Mouse (Mus musculus) left cerebral cortex, postnatal 36 days (tissue): ENCODE measurements at regions not wholly inside any gene's neighbourhood (a gene's known extent, or its start where the extent isn't known, plus 50 kb on each side); places are given as distances from the start of the nearest gene placed in this dataset.
A peak's percentile ranks its signal among the peaks of the same experiment; 100 is the strongest.

ENCODE experiments used
- DNase-seq, 2 experiments: peaks; one replicate each; pipeline ENCODE4 v3.0.0; 2021 to 2022; ENCODE audit warnings: low spot score in 2 of 2, mixed read lengths in 1 of 2
- intact Hi-C: fragments of 180-260 bp; cut with DNase I; formaldehyde crosslinking; loops from one replicate; pipeline ENCODE4 v1.15.1; 2025

DNA sequence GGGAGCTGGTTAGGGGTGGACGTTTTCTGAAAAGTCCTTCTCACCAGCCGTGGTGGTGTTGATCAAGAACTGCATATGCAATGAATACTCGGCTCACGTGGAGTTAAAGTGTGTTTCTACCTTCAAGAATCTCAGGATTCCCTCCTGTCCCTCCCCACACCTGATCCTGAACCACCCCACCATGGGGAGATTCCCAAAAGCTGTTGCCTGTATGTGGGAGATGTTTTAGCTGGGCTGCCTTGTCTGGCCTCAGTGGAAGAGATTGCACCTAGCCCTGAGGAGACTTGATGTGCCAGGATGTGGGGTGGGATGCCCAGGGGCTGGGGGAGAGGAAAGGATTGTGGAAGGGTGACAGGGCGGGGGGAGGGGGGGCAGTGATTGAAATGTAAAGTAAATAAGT is 119.9 kb upstream of the 1700016C15Rik start:
- no peak for DNase-seq

DNA sequence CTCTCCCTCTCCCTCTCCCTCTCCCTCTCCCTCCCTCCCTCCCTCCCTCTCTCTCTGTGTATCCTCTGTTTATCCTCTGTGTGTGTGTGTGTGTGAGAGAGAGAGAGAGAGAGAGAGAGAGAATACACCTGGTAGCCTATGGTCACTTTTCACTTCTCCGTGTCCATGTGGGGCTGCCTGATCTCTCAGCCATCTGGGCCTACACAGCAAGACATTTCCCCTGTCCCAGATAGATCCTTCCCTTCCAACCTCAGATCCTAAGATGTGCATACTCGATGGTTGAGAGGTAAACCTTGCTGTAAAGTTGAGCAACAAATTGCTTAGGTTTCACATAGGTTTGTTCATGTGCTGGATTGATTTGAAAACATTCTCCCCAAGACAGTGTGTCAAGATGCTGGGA is 119.5 kb upstream of the 1700016C15Rik start:
- intact Hi-C loops = no loop called here
- DNase-seq = no peak

More for the DNA sequence above, 119.9 kb upstream of the 1700016C15Rik start:
- intact Hi-C loops = no loop called here

DNA sequence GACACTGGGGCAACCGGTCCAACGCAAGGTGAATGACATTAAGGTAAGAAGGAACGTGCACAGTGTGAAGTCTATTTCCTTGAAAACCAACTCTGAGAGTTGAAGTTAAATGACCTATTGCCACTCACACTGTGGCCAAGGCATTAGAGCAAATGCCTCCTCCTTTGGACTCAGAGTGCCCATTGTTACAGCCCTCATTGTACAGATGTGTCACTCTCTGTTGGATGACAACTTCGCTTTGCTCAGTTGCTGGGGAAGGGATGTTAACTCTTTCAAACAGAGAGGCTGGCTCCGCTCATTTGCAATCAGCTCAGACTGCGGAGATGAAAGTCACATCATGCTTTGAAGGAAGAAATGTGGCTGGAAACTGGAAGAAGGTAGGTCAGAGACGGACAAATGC is 117.1 kb upstream of the 1700016C15Rik start:
- intact Hi-C loops = no loop called here
- DNase-seq = no peak

DNA sequence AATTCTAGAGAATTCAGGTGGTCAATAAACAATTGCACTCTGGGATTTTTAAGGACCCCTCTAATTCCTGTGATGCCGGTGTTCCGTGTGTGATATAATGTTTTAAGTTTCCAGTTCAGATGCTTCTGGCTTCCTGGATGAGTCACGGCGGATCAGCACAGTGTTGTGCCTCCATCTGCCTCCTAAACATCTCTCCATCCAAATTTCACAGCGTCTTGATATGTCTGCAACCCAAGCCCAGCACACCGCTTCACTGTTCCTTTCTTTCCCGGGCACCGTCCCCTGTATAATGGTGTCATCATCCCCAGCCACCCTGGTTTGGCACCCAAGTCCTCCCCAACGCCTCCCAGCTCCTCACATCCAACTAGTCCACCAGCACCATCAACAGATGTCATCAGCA is 114.0 kb upstream of the 1700016C15Rik start:
- intact Hi-C loops = no loop called here
- no peak for DNase-seq

DNA sequence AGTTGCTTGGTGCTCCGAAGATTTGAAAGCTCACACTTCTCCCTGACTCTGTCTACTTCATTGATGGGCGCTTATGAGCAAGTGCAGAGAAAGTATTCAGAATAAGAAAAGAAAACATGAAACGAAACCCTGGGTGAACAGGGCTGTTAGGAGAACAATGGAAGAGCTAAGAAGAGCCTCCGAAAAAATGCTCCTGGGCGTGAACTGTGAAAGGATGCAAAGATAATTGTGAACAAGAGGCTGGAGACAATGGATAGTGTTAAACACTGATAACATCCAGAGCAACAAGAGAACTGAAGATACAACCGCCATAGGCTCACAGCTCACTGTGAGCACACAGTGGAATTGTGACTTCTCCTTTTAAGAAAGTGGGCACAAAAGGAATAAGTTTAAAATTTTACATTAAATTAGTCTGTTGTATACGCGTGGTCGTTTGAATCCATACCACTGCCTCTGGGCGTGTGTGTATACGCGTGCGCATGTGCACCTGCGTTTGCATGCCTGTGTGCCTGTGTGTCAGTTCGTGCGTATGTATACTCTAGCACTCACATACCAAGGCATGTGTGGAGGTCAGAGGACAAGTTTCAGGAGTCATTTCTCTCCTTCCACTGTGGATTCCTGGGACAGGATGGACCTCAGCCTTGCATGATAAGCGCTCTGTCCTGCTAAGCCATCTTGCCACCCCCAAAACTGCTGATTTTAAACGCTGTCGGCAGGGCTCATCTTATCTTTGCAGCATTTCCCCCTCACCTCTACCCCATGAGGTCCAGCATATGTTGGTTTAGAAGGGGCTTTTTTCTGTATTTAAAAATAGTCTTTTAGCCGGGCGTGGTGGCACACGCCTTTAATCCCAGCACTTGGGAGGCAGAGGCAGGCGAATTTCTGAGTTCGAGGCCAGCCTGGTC is 113.0 kb upstream of the 1700016C15Rik start:
- intact Hi-C loops = no loop called here

DNA sequence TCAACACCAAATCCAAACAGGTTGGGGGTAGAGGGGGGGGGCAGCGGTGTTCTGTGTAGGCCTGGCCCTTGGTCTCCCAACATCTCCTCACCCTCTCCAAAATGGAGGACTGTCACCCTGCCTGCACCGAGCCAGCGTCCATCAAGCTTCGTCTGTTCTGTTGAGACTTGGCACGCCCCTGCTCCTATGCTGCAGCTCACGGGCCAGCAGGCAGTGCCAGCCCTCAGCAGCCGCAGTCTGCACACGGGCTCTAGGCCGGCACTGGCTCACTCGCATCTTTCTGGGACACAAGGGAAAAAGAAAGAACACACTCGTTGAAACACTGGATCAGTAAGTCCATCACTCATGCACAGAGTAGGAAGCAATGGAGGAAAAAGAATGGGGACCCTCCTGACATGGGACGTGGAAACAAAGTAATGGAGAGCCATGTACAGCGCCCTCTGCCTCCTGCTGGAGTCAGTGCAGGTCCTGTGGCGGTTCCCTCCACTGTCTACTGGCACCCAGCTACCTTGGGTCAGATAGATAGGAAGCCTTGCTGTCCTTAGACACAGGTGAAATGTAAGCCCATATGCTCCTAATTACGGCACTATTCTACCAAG is 109.0 kb upstream of the 1700016C15Rik start:
- no peak for DNase-seq
- intact Hi-C loops = no loop called here

More for the DNA sequence above, 113.0 kb upstream of the 1700016C15Rik start:
- no peak for DNase-seq

DNA sequence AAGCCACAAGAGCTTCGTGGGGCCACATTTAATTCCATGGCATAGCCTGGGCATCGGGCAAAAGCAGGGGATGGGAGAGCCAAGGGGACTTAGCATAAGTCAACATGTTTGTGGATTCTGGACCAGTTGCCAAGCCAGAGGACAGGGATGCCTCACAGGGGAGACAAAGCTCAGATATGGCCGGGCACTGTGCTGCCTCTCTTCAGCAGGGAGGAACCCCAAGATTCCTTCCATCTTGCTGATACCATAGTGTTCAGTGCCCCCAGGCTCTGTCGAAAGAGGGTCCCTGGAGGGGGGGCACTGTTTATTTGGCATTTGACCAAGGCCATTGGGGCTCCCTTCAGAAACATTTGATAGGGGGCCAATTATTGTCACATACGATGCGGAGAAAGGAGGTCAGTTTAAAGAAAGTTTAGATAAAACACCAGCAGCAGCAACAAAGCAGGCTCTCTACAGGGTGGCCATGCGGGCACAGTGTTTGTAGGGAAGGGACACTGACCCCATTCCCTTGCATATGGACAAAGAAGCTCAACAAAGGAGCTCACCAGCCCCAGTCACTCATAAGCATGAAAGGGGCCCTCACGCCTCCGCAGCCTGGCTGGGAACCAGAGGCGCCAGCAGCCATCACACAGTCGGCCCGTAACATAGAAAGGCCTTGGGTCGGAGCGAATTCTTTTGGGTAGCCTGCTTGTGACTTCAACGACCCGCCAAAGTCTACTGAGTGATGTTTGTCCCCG is 107.6 kb upstream of the 1700016C15Rik start:
- intact Hi-C loops = no loop called here
- DNase-seq = no peak

DNA sequence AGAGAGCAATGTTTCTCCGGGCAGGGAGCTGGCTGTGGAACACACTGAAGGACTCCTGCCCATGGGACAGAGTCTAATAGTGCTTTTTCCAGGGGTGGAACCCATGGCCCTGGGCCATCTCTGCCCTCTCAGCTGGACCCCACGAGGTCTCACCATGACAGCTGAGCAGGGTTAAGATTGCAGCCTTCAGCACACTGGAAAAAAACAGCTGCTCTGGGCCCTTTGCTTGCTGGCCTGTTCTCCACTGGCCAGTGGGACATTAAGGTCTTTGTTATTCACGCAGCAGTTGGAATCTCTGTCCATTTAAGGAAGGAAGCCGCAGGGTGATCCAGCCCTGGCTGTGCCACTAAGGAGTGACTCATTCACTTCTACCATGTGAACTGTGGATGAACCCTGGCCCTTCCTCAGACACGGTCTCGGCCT is 106.3 kb upstream of the 1700016C15Rik start:
- no peak for DNase-seq
- intact Hi-C loops = no loop called here

DNA sequence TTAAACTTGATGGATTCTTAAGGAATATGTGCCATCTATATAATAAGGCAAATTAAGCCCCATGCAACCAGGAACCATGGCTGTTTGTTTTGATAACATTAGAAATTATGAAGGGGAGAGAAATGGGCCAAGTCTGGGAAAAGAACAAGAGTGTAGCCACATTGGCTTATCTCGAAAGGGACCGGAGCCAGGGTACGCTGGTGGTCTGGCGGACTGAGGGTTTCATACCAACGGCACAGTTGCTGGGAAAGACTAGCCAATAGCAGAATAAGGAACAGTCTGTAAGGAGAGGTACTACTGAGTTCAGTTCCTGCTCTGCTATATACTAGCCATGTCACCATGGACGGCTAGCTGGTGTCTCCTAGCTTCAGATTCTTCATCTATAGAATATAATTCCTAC is 105.9 kb upstream of the 1700016C15Rik start:
- DNase-seq = no peak
- intact Hi-C loops = no loop called here

DNA sequence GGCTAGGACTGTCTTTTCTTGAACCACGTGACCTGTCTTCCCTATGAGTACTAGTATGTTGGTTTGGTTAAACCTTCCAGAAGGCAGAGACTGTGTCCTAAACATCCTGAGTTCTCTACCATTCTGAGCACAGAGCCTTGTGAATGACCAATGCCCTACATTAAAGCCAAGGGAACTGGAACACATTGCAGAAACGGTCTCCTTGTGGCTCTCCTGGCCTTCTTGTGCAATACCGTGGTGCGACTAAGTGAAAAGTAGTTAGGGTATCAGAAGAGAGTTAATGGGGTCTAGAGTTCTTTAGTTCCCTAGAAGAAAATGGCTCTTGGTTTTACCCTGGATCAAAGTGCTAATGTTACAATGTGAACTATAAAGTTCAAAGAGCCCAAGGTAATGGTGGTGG is 101.8 kb upstream of the 1700016C15Rik start:
- intact Hi-C loops = no loop called here

DNA sequence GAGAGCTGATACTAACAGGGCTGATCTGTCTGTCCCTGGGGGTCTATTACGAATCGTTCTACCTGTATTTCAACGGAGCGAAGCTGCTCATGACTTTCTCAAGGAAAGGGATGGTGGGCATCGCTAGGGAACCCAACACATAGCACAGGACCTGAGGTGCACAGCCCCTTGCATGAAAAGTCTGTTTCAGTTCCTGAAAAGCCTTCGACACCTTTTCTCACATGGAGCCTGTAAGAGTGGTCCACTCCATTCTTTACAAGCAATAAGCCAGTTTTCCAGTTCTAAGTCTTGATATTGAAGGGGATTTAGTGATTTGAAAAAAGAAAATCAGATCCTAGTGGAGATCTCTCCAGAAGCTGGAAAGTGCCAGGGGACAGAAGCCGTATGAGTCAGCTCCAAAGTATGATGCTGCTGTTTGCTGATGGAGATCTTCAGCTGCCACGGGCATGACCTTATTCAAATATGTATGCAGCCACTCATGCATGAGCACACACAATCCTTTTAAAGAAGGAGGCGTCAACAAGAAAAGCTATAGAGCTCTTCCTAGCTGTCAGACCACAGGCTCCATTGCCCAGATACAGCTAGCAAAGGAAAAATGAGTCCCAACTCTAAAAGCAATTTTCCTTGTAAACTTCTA is 95.5 kb upstream of the 1700016C15Rik start:
- intact Hi-C loops = no loop called here
- DNase-seq = no peak

More for the DNA sequence above, 101.8 kb upstream of the 1700016C15Rik start:
- no peak for DNase-seq

DNA sequence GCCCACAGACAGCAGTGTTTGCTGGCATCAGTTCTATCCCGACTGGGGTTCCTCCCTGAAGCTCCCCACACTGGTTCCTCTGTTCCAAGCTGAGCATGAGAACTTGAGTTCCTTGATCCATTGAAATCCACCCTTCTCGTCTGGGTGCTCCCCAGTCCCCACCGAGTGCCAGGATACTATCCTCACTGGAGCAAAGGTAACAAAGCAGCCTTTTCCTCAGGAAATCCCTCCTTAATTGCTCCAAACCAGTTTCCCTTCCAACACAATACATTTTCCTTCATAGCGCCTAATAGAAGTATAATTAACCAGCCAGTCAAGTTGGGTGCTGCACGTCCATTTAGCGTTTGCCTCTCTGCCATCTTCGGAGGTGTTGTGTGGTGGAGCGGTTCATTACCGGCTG is 92.6 kb upstream of the 1700016C15Rik start:
- DNase-seq = no peak
- intact Hi-C loops = no loop called here

DNA sequence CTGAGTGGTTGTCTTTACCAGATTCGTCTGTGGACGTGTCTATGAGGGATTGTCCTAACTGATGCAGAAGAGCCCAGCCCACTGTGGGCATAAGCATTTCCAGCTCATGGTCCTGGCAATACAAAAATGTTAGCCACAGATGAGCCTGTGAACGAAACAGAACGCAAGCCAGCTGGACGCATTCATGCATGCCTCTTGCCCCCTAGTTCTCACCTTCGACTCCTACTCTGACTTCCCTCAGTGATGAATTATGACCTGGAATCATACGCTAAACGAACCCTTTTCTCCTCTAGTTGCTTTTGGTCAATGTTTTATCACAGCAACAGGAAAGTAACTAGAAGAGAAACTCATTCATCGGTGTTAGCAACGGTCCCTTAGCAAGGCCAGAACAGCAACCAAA is 91.2 kb upstream of the 1700016C15Rik start:
- intact Hi-C loops = no loop called here
- no peak for DNase-seq

DNA sequence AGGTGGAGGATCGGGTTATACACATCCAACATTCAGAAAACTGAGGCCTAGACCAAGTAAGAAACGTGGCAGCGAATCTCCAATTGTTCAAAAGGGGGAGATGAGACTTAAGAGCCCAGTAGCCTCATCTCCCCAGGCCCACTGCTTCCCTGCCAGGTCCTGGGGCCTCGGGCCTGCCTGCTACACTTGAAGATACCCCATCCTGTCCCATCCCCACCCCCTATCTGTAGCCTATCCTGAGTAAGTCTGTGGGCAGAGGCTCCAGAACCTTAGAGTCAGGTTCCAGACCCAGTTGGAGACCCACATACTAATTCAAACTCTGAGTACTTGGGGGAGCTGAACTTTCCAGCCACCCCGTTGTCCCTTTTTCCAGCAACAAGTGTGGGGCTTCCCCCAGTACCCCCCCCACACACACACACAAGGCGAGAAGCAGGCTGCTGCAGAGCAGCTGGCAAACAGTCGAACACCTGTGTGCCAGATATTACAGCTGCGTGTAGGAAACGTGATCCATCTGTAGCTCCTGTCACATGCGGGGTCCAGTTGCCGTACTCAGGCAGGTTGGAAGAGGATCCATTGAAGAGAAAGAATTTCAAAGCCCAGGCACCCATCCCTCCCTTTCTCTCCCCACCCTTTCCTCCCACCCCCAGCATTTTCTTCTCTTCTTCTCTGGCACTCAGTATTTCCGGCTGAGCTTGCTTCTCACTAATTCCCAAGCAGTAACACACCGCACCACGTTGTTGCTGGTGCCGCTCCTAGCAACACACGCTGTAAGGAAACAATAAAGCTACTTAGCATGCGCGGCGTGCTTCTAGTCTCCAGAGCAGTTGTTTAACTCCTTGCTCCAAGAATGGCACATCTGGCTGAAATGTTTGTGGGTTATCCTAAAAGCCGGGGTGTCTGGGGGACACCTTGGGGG is 89.4 kb upstream of the 1700016C15Rik start:
- peak in 1 of 2 experiments; percentile 31 for DNase-seq
- intact Hi-C loops = no loop called here

DNA sequence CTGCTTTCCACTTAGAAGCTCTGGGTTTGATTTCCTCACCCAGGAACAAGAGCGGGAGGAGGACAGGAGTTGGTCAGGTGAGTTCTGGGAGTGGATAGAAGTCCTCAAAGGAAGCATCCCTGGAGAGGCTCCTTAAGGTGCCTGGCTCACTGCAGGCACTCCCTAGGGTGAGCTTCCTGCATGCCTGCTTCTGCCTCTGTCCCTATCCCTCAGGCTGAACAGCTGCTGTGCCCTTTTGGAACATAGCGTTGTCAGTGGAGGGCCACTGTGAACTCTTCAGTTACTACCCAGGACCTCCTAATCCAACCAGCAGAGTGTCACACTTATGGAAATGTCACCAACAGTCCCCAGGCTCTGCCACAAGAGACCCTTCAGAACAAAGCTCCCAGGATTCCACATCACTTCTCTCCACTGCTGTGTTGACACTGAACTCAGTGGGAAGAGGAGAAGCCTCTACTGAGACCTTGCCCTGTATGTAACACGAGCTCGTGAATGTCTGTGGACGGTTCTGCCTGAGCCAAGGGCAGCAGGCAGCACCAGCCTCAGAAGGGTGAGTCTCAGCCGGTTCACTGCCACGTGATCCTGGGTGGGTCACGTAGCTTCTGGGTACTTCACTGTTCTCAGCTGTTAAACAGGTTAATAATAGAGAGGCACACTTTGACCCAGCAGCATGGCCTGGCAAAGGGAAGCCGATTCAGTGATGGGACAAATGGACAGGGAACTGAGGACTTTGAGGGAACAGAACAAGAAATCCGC is 86.7 kb upstream of the 1700016C15Rik start:
- DNase-seq = no peak
- intact Hi-C loops = no loop called here

DNA sequence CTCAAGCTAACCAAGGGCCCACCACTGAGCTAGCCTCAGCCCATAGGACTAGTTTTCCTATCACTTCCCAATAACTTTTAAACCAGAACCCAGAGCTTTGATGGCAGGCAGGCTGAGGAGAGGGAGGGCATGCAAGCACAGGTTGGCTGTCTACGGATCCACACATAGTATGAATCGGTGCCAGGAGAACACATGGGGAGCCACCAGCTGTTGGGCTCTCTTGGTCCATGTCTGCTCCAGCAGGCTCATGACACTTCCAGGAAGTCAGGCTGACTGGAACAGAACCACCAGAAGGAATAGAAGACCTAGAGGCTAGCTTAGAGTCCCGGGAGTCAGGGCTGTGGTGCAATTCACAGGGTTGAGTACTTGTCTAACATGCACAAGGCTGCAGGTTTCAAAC is 86.0 kb upstream of the 1700016C15Rik start:
- DNase-seq = no peak
- intact Hi-C loops = no loop called here

DNA sequence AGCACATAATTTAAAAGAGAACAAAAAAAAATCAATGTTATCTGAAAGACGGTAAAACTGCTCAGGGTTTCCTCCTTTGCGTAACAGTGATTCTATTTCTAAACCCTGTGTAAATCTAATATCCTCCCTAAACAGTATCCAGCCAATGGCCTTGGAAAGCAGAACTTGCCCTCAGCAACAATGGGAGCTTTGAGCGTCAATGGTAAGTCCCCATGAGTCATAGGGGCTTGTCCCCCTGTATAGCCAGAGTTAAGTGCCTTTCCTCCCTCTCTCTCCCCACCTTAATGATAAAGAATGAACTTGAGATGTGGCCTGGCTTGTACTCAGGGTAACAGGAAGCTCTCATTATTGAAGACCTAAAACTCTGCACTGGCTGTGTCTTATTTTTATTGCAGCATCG is 85.4 kb upstream of the 1700016C15Rik start:
- no peak for DNase-seq
- intact Hi-C loops = no loop called here

DNA sequence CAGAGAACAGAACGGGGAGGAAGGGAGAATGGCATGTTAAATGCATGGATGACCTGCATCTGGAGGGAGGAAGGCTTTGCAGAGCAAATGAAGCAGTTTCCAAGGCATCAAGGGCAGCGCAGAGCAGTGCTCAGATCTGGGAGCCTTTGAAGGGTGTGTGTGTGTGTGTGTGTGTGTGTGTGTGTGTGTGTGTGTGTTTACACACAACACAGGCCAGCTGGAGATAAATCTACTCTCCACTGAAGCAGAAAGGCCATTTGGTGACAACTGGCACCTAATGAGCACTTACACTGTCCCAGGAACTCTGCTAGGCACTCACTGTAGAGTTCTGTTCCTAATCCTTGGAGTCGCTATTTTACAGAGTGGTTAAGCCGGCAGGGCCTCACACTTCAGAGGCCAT is 84.3 kb upstream of the 1700016C15Rik start:
- intact Hi-C loops = no loop called here
- no peak for DNase-seq
